Mouse (Mus musculus) layer of hippocampus, adult 8-10 months (tissue): ENCODE results near the gene Grin2b. TPM values are rescaled to one million over a fixed set of nuclear protein-coding genes. Genes with fewer than 3 reads are reported as not detected.
"Not testable (repeated sequence)": the region's sequence is repeated elsewhere in the genome, so short reads cannot be mapped to it uniquely, and the experiment has no call there.

Experiments used
- DNase-seq, 2 experiments: peaks; one replicate each; pipeline ENCODE4 v3.0.0; 2022; ENCODE audit warnings: low spot score in 2 of 2
- total RNA-seq, 4 experiments: library from RNA; stranded (reverse); gene quantifications; 2 replicates each; pipeline ENCODE4 v1.2.4; 2022

Grin2b gene
- total RNA-seq, 4 experiments from 2014 or later, result 262 to 321 (median 293) TPM

DNA sequence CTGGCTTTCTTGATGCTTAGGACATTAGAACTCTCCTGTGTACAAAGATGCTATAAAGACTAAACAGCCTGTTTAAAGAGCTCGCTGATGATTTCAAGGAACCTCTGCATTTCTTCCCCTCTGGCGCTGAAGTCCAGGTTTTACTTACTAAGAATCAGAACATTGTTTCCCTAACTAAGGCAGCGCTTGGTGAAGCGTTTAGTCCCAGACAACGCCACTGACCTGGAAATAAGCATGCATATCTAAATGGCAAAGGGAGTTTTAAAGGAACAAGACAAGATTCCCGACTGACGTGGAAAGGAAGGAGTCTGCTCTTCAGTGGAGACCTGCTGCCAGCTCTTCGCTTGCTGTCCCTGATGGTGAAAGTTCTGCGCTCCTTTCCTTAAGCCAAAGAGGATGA is 367.9 kb downstream of the Grin2b start:
- DNase-seq, result no peak

DNA sequence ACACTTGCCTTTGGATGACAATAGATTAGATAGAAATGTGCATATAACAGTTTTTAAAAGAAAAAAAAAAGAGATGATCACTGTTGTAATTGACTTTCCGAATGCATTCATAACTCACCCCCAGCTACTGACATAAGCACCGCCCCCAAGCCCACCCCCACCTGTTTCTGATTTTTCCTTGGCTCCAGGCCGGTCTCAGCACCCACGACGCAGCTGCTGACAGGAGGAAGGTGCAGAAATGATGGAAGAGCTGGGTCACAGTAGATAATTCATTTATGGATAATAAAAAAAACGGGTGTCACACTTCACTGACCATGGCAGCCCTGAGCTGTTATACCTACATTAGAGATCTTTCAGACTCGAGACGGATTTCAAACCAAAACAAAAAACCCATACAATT is 373.4 kb downstream of the Grin2b start:
- no peak for DNase-seq

DNA sequence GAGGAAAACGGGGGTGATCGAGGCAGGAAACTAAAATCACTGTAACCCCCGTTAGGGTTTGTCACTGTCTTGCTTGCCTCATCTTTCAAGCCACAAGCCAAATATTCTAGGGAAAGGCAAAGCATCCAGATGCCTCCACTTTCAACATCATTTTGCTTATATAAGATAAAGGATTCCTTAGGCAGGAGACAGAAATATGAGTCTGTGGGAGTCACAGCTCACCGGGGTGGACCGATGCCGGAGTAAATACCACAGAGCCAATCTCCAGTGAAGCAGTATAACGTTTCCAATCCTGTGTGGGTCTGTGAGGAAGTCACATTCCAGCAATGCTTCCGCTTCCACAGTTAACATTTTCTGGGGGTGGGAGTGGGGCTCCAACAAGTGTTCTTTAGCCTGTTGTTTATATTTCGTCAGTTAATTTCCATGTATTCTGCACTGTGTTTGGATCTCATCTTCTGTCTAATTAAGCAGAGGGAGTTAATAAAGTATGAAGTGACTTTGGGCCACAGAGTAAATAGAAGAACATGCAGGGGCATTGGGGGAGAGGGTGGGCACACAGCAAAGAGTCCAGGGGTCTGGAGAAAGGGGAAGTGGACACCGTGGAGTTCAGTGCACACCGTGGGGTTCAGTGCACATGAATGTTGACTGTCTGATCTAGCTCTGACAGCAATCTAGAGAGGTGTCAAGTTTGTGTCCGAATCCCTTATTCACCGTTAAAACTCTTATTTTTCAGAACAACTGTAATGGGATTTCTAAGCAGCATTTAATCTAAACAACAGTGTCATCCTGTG is 374.9 kb downstream of the Grin2b start:
- no peak for DNase-seq

DNA sequence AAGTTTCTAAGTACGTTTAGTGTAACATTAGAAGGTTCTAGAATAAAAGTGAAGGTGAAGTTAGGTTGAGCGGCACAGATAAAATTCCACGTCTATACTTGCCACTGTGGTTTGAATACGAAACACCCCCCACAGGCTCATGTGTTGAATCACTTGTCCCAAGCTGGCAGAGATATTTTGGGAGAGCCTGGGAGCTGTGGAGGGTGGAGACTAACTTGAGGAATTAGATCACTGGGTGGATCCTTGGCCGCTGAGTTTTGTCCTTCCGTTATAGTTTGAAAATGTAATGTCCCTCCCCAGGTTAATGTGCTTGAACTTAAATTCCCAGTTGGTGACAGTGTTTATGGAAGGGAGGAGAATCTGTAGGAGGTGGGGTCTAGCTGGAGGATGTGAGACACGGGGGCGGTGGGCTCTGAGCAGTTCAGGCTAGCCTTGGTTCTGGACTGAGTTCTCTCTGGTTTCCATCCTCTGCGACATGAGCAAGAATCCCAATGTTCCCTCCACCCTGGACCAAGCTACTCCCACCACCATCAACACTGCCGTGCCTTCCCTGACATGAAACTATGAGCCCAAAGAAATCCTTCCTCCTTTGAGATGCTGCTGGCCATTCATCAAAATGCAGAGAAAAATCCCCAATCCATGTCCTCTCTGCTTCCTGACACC is 375.8 kb downstream of the Grin2b start:
- DNase-seq, result no peak

DNA sequence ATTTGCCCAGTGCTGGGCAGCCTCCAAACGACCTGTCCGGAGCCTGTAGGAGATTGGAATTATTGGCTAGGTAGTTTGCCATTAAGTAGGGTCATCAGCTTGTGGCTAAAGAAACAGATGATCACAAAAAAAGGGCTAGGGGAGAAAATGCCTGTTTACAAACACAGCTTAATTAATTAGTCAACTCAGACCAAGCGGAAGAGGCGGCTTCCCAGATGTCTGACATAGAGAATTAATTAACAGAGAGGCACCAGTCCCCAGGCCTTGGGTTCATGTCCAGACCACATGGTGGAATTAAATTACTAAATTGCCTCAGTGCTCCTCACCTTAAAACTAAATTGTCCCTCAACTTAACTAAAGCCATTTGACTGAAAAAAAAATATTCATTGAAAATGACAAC is 376.4 kb downstream of the Grin2b start:
- DNase-seq, result no peak

DNA sequence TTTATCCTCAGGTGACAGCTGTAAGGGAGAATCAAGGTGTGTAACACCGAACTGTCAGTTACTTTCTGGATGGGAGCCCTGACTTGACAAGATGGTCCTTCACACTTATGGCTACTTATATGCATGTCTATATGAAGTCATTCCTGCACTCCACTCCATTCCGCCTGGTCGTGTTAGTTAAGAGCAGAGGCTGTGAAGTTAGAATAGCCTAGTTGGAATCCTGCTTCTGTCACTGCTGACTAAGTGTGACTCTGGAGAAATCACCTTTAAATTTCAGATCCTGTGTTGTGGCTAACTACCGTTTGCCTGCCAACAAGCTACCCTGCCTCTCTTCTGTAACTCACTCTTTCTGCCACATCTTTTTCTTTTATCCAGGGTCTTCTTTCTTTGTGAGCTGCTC is 381.9 kb downstream of the Grin2b start:
- DNase-seq, result no peak

DNA sequence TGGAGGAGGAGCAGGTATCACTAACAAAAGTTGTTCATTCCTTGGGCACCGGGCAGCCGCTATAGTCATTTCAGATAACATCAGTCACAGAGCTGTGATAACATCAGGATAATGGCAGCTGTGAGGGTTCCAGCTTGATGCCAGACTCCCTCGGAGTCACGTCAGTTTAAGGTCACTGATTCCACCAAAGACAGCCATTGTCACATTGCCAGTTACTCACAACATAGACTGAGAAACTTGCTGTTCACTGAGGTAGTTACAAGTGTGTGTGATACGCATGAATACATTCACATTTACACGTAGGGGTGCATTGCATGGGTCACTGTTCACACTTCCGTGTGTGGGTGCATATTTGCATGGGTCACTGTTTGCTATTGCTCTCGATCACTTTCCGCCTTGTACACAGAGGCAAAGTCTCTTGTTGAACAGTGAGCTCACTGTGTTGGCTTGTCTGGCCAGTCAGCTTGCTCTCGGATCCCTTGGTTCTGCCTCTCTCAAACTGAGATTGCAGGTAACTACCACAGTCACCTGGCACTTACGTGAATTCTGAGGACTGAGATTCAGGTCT is 383.6 kb downstream of the Grin2b start:
- DNase-seq, result no peak

DNA sequence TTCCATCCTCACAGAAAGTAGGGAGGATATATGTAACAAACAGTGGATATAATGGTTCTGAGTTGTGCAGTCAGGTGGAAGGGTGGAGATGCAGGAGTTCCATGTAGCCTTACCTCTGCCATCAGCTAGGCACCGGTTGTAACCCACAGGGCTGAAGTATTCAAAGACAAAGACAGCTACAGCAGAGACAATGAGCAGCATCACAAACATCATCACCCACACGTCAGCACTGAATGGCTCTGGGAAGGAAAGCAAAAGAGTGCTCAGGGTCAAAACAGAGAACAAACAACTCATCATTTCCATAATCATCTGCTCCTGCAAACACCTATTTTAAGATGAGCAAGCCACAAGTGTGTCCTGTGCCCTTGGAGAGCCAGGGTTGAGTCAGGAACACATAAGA is 398.6 kb downstream of the Grin2b start:
- no peak for DNase-seq

DNA sequence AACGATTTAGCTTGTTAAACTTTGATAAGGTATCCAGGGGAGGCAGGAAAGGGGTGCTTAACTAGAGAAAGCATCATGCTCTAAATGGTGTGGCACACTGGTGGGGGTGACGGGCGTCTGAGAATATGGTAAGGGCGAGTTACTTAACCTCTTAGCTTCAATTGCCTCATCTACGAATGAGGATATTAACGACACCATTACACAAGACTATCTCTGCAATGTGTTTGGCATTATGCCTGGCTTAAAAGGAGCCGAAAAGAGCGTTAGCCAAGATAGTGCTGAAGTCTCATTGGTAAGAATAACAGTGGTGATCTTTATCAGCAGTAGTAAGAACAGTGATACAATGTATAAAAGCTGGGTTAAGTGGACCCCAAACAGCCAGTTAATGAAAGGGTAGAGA is 405.7 kb downstream of the Grin2b start:
- DNase-seq, result no peak

DNA sequence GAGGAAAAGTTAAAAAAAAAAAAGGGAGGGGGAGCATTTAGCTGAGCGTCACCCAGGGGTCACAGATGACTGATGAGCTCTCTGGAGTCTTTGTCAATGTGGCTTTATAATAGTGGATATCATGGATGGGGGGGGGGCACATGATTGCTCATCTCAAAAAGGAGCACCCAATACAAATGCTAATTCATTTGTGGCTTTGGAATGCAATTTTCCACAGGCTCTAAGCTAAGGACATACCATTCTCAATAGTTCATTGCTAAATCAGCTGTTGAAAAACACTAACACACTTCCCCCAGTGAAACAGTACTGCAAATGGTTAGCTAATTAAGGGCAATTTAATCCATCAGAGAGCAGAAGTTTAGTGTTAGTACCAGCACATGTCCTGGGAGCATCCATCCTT is 414.6 kb downstream of the Grin2b start:
- DNase-seq, result no peak

DNA sequence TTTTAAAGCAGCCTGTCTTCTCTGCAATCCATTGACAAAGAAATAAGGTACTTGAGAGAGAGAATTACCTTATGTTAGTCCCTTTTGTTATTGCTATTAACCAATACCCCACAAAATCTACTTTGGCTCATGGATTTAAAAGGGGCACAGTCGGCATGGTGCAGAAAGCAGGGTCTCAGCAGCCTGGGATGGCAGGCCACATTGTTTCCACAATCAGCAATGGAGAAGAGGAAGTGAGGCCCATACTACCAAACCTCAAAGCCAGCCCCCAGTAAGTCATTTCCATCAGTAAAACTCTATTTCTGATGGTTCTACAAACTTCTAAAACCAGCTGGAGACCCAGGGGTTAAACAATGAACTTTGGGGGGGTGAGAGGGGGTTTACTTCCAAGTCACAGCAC is 417.2 kb downstream of the Grin2b start:
- no peak for DNase-seq

DNA sequence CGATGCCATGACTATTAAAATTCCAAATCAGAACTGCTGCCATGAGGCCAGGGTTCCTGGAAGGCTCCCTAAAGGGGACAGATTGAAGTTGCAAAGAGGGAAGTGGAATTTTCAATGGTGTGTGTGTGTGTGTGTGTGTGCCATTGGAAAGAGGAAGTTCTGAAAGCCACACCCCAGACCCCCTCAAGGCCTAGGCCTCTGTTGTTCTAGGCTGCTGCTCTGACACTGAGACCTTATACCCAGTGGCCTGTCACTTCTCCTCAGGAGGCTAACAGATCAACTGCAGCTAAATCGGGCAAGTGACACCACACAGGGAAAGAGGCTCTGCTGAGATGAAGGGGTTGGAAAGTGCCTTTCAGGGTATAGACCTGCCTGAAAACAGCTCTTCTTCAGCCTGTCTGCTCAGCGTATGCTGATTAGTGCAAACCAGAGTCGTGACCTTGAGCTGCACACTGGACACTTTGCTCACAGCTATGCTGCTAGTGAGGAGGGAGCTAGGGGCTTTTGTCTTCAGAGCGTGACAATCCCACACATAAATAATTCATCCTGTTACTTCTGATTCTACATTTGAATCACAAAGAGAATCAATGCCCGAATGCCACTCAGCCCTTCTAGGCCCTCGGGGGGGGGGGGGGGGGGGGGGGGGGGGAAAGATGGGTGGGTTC is 424.8 kb downstream of the Grin2b start:
- DNase-seq, result no peak

DNA sequence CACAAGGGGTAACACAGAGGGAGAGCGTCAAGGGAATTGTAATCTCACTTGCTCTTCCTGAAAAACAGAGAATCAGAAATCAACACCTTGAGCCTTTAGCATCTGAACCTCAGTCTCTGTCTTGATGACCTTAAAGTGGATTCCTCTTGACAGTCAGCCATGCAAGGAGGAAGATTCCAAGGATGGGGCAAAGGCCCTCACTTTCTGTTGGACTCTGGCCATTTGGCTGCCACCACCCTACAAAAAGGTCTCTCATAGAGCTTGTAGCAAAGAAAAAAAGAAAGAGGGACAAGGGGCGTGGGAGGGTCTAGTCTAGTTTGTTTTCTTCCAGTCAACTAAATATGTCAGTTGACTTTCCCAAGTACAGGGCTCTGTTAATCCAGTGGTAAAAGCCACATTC is 427.7 kb downstream of the Grin2b start:
- DNase-seq, result no peak

DNA sequence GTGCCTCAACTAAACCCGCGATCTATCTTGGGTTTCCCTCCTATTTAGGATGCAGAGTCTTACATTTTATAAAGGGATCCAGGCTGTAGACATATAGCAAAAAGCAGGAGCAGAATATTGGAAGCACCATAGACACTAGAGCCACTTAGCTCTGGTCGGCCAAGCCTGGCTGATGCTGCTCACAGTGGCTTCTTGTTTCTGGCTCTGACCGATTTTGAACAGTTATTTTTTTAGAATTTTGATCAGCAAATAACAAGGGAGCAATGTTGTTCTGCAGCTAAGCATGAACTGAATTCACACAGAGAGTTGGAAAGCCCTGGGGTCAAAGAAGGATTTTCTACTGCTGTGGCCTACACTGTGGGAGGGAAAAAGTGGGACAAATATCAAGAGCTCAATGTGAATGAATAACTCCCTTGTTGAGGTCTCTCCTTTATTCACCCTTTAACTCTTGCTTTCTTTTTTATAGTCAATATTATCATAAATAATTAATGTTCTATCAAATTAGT is 439.0 kb downstream of the Grin2b start:
- DNase-seq, result no peak

DNA sequence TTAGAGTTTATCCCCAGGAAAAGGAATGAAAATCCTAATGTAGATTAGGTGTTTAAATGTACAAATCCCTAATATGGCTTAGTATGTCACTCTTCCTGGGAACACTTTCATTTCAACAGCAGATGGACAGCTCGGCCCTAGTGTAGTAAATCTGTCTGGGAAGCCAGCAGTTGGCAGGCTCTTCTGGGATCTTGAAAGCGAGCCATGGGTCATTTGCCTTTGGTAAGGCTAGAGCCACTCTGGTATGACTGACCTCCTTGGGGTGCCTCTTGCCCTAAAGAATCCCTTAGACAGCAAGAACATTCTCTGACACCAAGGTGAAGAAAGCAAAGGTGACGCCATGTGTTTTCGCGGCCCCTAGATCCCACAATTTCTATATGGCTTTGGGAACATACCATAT is 446.2 kb downstream of the Grin2b start:
- no peak for DNase-seq

DNA sequence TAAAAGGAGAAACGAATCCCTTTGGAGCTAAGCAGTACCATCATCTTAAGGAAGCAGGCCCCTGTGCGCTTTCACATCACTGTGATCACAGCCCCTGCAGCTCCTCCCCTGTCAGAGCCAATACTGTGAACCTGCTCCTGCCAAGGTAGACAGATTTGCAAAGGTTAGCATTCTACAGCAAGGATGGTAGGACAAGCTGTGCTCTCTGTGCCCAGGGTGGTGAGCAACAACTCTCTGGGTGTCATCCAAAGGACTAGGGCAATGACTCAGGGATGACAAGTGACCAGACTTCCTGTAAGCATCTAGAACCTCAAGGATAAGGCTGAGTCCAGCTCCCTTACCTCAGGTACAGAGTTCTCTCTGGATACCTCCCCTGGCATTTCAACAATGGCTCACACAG is 451.6 kb downstream of the Grin2b start:
- DNase-seq, result no peak

DNA sequence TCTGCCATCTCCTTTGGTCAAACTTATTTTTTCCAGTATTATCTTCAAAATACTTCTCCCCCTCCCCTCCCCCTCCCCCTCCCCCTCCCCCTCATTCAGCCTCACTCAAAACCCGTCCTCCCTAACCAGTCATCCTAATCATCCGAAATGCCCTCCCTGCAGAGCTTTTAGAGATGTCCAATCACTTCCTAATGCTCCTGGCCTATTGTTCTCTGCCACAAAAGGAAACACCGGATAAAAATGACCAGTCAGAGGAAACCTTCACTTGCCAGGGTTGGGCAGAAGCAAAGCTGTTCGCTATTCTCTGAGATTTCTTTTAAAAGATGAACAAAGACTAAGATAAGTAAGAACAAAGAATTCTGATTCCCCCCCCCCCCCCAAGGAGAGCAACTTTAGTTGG is 458.4 kb downstream of the Grin2b start:
- no peak for DNase-seq

DNA sequence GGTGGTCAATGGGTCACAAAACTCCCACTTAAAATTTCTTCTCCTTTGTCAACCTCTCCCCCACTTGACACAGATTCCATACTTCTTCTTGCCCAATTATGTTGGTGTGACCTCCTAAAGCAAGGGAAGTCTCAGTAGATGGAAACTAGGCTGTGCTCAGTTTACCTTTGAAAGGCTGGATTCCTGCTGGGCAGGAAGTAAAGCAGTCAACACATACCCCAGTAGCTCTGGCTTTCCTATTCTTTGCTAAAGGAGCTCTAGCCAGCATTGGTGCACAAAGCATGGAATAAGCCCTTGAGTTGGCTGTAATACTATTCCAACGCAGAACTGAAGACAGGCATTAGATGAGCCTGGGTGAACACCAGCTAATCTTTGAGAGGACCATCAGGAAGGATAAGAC is 459.1 kb downstream of the Grin2b start:
- DNase-seq, result no peak

DNA sequence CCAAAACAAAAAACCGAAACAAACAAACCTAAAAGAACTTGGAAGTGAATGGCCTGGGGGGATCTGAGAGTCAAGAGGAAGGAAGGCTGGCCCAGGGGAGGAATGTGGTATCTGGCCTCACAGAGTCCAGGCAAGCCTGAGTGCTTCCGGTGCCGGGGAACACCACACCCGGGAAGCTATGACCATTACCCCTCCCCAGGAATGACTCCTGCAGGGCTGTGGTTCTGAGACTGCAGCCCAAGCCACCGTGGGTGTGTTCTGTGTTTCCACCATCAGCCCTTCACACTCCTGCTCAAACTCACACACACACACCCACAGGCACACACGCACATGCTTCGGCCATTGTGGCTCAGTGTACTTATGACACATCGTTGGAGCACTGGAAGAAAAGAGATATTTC is 459.6 kb downstream of the Grin2b start:
- no peak for DNase-seq

DNA sequence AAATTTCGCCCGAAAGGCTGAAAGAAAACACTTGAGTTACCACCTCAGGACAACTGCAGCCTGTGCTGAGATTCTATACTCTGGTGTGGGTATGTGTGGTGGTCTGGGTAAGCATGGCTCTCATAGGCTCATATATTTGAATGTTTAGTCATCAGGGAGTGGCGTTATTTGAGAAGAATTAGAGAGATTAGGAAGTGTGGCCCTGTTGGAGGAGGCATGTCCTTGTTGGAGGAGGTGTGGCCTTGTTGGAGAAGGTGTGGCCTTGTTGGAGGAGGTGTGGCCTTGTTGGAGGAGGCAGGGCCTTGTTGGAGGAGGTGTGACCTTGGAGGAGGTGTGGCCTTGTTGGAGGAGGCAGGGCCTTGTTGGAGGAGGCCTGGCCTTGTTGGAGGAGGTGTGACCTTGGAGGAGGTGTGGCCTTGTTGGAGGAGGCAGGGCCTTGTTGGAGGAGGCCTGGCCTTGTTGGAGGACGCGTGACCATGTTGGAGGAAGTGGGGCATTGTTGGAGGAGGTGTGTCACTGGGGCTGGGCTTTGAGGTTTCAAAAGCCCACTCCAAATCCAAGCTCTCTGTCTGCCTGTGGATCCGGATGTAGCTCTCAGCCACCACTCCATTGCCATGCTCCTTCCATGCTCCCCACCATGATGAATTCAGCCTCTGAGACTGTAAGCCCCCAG is 466.3 kb downstream of the Grin2b start:
- DNase-seq, result not testable (repeated sequence)

DNA sequence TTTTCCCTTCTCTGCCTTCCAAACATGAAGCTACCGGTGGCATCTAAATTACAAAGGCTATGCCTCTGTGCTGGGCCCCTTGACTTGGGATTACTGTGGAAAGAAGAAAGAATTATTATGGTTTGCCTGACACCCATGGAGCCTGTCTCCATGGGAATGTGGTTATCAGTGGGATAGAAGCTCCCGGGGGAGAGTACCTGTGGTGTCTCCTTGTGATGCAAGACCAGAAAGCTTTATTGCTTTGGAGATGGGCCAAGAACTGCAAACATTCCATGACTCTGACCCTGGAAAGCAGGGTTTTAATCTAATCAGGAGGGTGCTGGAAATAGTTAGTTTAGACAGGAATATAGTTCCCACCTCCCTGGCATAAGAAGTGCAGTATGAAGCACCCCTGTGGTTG is 469.7 kb downstream of the Grin2b start:
- no peak for DNase-seq

DNA sequence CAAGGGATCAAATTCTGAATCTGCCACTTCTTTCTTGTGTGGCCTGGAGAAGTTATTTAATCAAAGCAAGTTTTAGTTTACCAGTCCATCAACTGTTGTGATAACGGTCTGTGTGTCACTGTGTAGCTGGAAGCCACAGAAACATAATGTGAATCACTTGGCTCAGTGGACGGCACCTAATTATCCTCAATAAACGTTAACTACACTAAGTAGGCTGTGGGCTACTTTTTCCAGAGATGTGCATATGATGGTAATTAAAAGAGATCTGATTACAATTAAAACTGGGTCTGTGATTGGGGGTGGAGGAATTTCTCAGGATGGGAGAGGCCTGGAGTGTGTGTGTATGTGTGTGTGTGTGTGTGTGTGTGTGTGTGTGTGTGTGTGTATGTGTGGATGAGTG is 471.9 kb downstream of the Grin2b start:
- no peak for DNase-seq
